Mouse (Mus musculus) stomach, postnatal 0 days (tissue): ENCODE data around the gene Fam129a. TPM values are rescaled to one million over a fixed set of nuclear protein-coding genes. Genes with fewer than 3 reads are reported as not detected.

Source experiments
- ATAC-seq: fragments of 200-750 bp; cut with Nextera tagmentation; 2 replicates; pipeline ENCODE4 v1.8.0; 2017; ENCODE audit not compliant: low FRiP score, low TSS enrichment
- DNase-seq: peaks from one replicate; pipeline ENCODE4 v3.0.0-alpha.2; 2016; ENCODE audit warnings: low spot score
- H3K27ac ChIP-seq: fragments of 300-500 bp; sonication (generic); replicated peaks from 2 replicates; pipeline ENCODE4 v1.5.1; 2014; ENCODE audit warnings: mild to moderate bottlenecking, control low read depth
- H3K27me3 ChIP-seq: fragments of 300-500 bp; sonication (generic); 2 replicates; pipeline ENCODE4 v1.6.1; 2014; ENCODE audit warnings: low read length; ENCODE audit not compliant: control insufficient read depth, insufficient read depth
- H3K36me3 ChIP-seq: fragments of 300-500 bp; sonication (generic); 2 replicates; pipeline ENCODE4 v1.6.1; 2014; ENCODE audit warnings: low read length, mixed read lengths; ENCODE audit not compliant: control insufficient read depth, insufficient read depth
- H3K4me1 ChIP-seq: fragments of 300-500 bp; sonication (generic); replicated peaks from 2 replicates; pipeline ENCODE4 v1.6.1; 2014; ENCODE audit warnings: antibody characterized with exemption; ENCODE audit not compliant: control insufficient read depth, insufficient read depth
- H3K4me2 ChIP-seq: fragments of 300-500 bp; sonication (generic); replicated peaks from 2 replicates; pipeline ENCODE4 v1.6.1; 2014; ENCODE audit warnings: low read depth, mild to moderate bottlenecking, control low read depth, moderate library complexity
- H3K4me3 ChIP-seq: fragments of 300-500 bp; sonication (generic); 2 replicates; pipeline ENCODE4 v1.5.1; 2014; ENCODE audit warnings: low read depth, low read length, control low read depth
- H3K9ac ChIP-seq: fragments of 300-500 bp; sonication (generic); 2 replicates; pipeline ENCODE4 v1.6.1; 2014; ENCODE audit warnings: mild to moderate bottlenecking, low read length, control low read depth, mixed read lengths
- H3K9me3 ChIP-seq: fragments of 300-500 bp; sonication (generic); 2 replicates; pipeline ENCODE4 v1.6.1; 2016; ENCODE audit warnings: low read length; ENCODE audit not compliant: control insufficient read depth
- CTCF ChIP-seq: IDR thresholded peaks from 2 replicates; pipeline ENCODE4 v1.5.1; 2016; ENCODE audit warnings: antibody characterized with exemption, low read depth, mild to moderate bottlenecking, moderate library complexity
- EP300 ChIP-seq: optimal IDR thresholded peaks from 2 replicates; pipeline ENCODE3; 2016; ENCODE audit warnings: antibody characterized with exemption
- WGBS: fragments of 180-500 bp; shearing (Covaris S2); extraction: QIAGEN DNeasy Blood & Tissue Kit; methylation state at CpG from one replicate; pipeline ENCODE4 v1.1.7; 2014; 5-methylcytosine and 5-hydroxymethylcytosine counted together
- polyA plus RNA-seq: library from polyadenylated mRNA; unstranded; fragments of >200 nt; fragmentation: Nextera tagmentation; extraction: Ambion mirVana; gene quantifications from 2 replicates; pipeline ENCODE4 v1.2.1, GENCODE M21; 2015

Fam129a gene
- polyA plus RNA-seq, 1 experiment from 2014 or later, result 23.5 TPM

- WGBS, result 45% methylated on average over 8 of the region's 8 CpGs
- H3K4me1 ChIP-seq, result no peaks in the 10 kb centered on the region
- H3K36me3 ChIP-seq, result no peaks in the 10 kb centered on the region
- DNase-seq, result no peak
- H3K4me2 ChIP-seq, result no peak overlapping the region
- H3K27ac ChIP-seq, result no peak overlapping the region
- H3K27me3 ChIP-seq, result no peaks in the 10 kb centered on the region
- ATAC-seq, result no peak
- H3K9ac ChIP-seq, result no peak overlapping the region
- TF ChIP-seq CTCF, result no peak
- TF ChIP-seq EP300, result no peak
- H3K4me3 ChIP-seq, result no peak overlapping the region
- no peaks in the 10 kb centered on the region for H3K9me3 ChIP-seq
These were observed 21.9 kb upstream of the Fam129a start for GRCm38 (mm10) chr1:151548896-151549610.

GRCm38 (mm10) chr1:151549794-151550193, 21.2 kb upstream of the Fam129a start:
- no peak for ATAC-seq

GRCm38 (mm10) chr1:151550587-151551479, 20.2 kb upstream of the Fam129a start:
- TF ChIP-seq CTCF, result no peak
- no peak for TF ChIP-seq EP300
- H3K9me3 ChIP-seq, result no peaks in the 10 kb centered on the region
- 0 out of 2 replicates have a peak, but pooled peaks have one; percentile 26 for ATAC-seq
- H3K4me3 ChIP-seq, result no peak overlapping the region
- no peaks in the 10 kb centered on the region for H3K36me3 ChIP-seq
- H3K9ac ChIP-seq, result no peak overlapping the region
- 55% methylated on average over 19 of the region's 19 CpGs for WGBS
- DNase-seq, result no peak
- no peak overlapping the region for H3K4me2 ChIP-seq
- H3K27ac ChIP-seq, result no peak overlapping the region
- H3K4me1 ChIP-seq, result no peaks in the 10 kb centered on the region
- no peaks in the 10 kb centered on the region for H3K27me3 ChIP-seq

More at GRCm38 (mm10) chr1:151549794-151550193, 21.2 kb upstream of the Fam129a start:
- H3K27ac ChIP-seq, result no peak overlapping the region
- no peak overlapping the region for H3K4me2 ChIP-seq
- 65% methylated on average over 7 of the region's 7 CpGs for WGBS
- TF ChIP-seq CTCF (no peak), EP300 (no peak)
- H3K27me3 ChIP-seq, result no peaks in the 10 kb centered on the region
- H3K36me3 ChIP-seq, result no peaks in the 10 kb centered on the region
- no peaks in the 10 kb centered on the region for H3K9me3 ChIP-seq
- H3K9ac ChIP-seq, result no peak overlapping the region
- no peaks in the 10 kb centered on the region for H3K4me1 ChIP-seq
- no peak overlapping the region for H3K4me3 ChIP-seq
- no peak for DNase-seq

DNA sequence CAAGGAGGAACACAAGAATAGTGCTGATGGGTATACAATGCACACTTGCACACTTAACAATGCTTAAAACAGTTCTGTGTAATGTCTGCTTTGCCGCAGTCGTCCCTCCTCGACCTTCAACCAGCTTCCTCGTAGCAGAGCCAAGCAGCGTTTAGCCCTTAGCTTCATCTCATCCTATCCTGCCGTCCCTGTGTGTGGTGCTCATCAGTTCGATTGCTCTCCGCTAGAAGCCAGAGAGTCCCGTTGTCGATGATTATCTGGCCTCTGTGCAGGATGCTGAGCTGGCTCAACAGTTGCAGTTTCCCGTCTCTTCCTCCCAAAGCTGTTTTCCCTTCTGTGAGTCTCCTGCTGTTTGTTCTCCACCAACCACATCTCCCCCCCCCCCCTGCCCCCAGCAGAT, 10.4 kb upstream of the Fam129a start:
- H3K9me3 ChIP-seq, result no peaks in the 10 kb centered on the region
- no peak overlapping the region for H3K4me3 ChIP-seq
- H3K27me3 ChIP-seq, result no peaks in the 10 kb centered on the region
- ATAC-seq, result no peak
- H3K27ac ChIP-seq, result no peak overlapping the region
- H3K4me1 ChIP-seq, result no peaks in the 10 kb centered on the region
- no peak overlapping the region for H3K4me2 ChIP-seq
- WGBS, result 72% methylated on average over 11 of the region's 11 CpGs
- no peak for DNase-seq
- TF ChIP-seq EP300, result no peak
- TF ChIP-seq CTCF, result no peak
- H3K9ac ChIP-seq, result no peak overlapping the region
- no peaks in the 10 kb centered on the region for H3K36me3 ChIP-seq

DNA sequence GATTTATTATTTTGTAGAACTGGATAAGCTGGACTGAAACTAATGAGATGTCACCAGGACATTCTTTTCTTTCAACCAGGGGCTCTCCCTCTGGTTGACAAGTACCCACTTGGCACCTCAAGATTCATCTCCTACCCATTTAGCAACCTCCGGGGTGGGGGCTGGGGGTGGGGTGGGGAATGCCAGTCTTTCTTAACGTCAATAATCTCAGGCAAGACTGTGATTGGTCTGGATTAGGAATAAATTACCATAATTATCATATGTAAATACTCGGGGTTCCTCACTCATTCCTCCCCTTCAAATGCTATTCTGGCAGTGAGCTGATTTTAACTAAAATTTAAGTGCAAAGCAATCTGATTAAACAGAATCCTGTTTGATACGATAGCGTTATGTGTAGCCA, 7.6 kb upstream of the Fam129a start:
- DNase-seq (no peak), ATAC-seq (no peak)
- no peaks in the 10 kb centered on the region for H3K4me1 ChIP-seq
- 71% methylated on average over 5 of the region's 5 CpGs for WGBS
- no peaks in the 10 kb centered on the region for H3K27me3 ChIP-seq
- H3K9ac ChIP-seq, result no peak overlapping the region
- no peaks in the 10 kb centered on the region for H3K36me3 ChIP-seq
- TF ChIP-seq EP300 (no peak), CTCF (no peak)
- no peak overlapping the region for H3K4me2 ChIP-seq
- no peaks in the 10 kb centered on the region for H3K9me3 ChIP-seq
- no peak overlapping the region for H3K4me3 ChIP-seq
- no peak overlapping the region for H3K27ac ChIP-seq

- Histone ChIP-seq H3K36me3 (no peaks in the 10 kb centered on the region), H3K9ac (no peak overlapping the region), H3K4me2 (no peak overlapping the region), H3K9me3 (no peaks in the 10 kb centered on the region), H3K27ac (no peak overlapping the region), H3K4me3 (no peak overlapping the region), H3K27me3 (no peaks in the 10 kb centered on the region), H3K4me1 (no peaks in the 10 kb centered on the region)
- WGBS, result 53% methylated on average over 6 of the region's 6 CpGs
- TF ChIP-seq CTCF (no peak), EP300 (no peak)
- no peak for ATAC-seq
- no peak for DNase-seq
These were observed 7.1 kb upstream of the Fam129a start for GRCm38 (mm10) chr1:151563893-151564292.
